Mouse (Mus musculus) megakaryocyte, adult 5-6 weeks (primary cell): Measurements from ENCODE around the gene Plppr1. TPM values are rescaled to one million over a fixed set of nuclear protein-coding genes. Genes with fewer than 3 reads are reported as not detected.

Experiments
- ATAC-seq: 2 replicates; pipeline ENCODE4 v1.8.0; 2016; ENCODE audit warnings: mild to moderate bottlenecking, inconsistent platforms; ENCODE audit not compliant: poor library complexity, severe bottlenecking
- total RNA-seq, 2 experiments: library from RNA; stranded (forward) in 1 of 2; stranded (reverse) in 1 of 2; fragments of 153-499, 151-499 nt in 1 of 2; fragments of 221-1000, 200-1000 nt in 1 of 2; gene quantifications; 2 replicates each; pipeline versions ENCODE4 v1.2.3 to v1.2.4; 2015 to 2017

Gene Plppr1
- total RNA-seq, 2 experiments from 2014 or later: not detected

DNA sequence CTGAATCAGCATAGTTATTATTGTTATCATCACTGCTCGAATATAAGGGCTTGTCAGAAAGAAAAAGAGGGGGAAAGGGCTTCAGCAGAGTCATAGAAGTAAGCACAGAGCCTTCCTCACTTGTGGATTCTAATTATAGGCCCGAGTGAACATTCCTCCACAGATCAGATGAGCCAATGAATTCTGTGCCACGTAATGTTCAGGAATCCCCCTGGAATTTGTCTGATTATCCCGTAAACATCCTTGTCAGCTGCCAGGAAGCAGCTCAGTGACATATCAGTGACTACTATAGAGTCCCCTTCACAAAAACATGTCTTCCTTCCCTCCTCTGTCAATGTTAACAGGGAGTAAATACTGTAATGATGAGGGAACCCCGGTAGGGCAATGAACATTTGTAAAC is 50.9 kb downstream of the Plppr1 start:
- no peak for ATAC-seq

DNA sequence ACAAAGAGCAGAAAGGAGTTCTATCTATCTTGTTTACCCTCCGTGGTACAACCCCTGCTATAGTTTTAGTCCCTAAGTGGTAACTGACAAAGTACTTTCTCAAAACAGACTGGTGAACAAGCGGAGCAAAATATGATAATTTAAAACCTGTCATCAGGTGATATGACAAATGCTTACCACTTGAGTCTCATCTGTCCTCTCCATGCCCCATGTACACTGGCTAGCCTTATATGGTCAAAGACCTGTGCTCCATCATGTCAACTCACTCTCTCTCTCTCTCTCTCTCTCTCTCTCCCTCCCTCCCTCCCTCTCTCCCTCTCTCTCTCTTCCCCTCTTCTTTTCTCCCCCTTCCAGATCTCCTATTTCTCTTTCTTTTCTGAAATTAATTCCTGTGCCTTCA is 59.8 kb downstream of the Plppr1 start:
- no peak for ATAC-seq

DNA sequence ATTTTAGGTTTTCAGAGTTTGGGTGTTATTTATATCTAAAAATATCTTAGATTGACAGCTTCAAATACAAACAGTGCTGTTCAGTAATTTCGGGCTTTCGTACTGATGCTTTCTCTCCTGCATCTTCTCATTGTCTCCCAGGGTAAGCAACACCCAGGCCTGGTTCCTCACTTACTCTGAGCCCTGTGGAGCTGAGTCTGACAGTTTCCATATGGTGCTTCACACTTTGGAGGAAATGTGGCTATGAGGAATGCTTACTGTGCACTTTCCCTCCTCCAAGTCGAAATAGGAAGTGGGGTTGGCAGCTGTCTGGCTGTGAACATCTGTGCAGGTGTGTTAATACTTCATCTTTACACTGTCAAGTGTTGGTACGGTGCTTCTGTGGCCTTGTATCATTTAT is 85.7 kb downstream of the Plppr1 start:
- ATAC-seq: no peak

DNA sequence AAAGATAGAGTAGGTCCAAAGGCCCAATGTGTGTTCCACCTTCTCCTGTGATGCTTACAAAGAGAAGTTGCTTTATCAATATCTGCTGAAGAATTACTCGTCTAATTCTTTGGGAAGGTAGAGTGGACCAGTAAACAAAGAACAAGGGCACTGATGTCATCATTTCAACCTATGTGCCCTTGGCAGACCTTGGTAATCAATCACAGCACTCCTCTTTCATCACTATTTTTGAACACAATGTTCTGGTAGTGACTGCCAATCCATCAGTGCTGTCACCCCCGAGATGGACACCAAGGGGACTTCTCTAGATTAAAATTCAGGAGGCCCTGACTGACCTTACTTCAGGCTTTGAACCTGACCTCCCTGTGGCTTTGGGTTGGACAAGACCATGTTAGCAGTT is 89.7 kb downstream of the Plppr1 start:
- ATAC-seq: no peak

DNA sequence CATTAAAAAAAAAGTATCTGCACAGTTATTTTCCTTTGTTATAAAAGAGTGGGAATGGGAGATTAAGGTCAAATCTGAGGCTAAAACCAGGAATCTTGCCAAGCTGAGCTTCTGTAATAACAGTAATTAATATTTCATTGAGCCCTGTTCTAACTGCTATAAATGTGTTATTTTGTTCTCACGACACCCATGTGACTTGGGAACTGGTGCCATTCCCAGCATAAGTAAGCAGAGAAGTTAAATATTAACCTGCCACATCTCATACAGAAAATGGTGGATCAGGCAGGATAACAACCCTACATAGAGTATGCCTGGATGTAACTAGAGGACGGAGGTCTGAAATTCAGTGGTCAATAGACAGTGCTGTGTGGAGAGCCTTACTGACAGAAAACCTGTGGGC is 90.2 kb downstream of the Plppr1 start:
- no peak for ATAC-seq

DNA sequence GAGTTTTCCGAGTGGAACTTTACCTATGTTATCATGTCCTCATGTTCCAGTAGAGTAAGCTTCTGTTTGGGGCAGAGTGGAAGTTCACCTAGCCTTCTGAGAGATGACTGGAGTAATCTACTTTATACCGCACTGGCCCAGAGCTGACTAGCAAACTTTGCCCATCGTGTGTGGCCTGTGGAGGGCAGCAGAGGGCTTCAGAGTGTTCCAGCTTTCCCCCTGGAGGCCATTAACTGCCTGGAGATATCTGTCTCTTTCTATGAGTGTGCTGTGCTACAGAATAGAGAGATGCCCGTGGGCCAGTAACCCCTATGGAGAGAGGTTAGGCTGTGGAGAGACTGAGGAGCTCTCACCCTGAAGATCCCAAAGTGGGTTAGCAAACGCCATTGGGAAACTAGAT is 94.8 kb downstream of the Plppr1 start:
- ATAC-seq: peak; percentile 40; the same call in 1 of the 2 replicates

DNA sequence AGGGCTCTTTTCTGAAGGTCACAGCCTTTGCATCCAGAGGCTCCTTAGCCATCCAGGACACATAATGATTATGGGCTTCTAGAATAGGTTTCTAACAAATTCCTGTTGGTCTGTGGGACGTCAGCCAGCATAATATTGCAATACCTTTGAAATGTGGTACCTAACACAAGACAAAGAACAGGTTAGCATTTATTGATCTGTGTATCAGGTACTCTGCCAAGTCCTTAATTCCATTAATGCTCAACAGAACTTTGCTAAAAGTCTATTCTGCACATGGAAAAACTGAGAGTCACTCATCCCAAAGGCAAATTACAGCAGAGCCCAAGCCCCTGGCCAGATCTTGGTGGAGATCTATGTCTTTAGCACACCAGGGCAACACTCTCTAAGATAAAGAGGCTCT is 97.7 kb downstream of the Plppr1 start:
- ATAC-seq: no peak

DNA sequence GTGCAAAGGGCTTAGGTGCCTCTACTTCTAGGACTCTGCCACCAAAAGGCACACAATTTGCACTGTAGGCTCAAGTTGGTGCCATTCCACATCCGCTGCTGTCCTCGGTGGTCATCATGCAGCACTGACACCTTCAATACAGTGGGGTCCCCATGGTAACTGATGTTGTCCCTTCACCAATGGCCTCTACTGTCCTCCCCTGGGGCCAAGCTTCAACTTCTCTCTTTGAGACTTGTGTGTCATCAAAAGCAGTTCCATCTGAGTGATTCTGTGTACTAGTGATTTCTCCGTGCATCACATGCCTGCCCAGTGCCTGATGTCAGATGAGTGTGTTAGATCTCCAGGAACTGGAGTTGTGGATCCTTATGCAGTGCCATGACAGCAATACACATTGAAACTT is 104.2 kb downstream of the Plppr1 start:
- no peak for ATAC-seq

DNA sequence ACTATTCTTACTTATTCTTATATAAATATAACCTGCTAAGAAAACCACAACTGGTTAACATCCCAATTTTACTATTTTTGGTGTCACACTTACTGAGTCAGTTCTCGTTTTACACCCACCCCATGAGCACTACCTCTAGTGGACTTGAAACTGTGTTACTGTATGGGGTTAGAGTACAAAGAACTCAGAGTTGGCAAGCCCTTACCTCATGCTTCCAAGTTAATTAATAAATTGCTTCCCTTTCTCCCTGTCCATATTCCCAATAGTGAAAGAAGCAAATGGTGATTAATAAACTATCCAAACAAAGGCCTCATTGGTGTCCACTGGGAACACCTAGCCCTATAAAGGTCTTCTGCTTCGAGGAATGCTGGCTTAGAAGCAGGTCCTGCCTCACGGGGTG is 107.3 kb downstream of the Plppr1 start:
- ATAC-seq: no peak

DNA sequence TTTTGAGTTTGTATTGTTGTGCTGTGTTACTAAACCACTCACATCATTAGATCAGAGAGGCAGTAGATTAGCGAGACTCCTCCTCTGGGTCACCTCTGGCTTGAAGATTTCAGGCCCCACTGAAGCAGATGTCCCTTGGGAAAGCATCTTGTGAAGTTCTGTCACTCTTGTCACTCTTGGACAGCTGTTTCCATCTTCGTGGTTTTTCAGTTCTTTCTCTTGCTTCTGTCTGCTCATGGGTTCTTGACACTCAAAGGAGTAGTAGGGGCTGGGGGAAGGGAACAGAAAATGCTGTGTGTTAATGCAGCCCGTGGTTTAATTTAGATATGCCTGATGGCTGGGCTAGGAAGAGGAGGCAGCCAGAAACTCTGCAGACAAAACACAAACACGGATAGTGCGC is 108.0 kb downstream of the Plppr1 start:
- no peak for ATAC-seq

DNA sequence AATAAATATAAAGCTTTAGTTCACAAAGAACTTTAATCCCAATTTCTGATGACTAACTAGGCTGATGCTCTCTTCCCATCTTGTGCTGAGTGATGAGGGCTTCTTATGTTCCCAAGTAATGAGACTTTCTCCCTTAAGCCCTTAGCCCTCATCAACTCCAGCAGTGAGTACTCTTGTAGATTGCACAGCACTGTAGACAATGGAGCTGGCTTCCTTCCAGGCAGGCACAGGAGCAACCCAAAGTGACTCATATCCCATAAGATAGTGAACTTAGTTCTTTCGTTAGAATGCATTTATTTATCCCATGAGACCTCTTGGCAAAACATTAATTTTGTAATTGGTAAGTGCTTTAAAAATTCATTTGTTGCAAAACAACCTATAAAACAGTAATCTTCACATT is 110.4 kb downstream of the Plppr1 start:
- no peak for ATAC-seq

DNA sequence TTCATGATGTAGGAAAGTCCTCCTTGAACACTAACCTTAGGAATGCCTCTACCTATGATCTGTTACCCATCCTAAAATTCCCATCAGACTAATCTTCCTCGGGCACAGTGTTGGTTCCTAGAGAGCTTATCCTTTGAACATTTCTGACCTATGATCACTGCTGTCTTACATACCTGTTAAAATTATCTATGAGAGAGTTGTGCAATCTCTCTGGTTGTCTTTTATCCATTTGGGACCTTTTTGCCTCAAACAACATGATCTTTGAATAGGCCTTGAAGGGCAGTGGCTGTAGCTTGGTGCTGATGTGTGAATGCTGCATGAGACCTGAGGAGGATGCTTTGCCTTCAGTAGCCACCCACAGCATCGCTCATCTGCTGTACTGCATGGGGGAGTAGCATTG is 119.0 kb downstream of the Plppr1 start:
- ATAC-seq: no peak

DNA sequence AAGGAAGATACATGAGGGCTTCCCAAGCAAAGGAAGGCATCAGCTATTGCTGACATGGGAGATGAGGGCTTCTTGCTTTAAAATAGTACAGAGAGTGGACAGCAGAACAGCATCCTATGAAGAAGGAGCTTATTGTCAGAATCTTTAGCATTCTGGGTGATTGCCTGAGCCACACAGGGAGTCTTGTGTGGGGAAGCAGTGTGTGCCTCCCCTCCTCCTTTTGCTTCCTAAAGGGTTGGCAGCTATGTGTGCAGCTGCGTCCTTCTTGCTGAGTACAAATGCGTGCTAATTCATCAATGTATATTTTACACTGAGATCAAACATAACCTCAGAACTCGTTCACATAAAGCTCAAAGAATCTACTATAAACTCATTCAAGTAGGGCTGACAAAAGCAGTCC is 119.8 kb downstream of the Plppr1 start:
- ATAC-seq: no peak

DNA sequence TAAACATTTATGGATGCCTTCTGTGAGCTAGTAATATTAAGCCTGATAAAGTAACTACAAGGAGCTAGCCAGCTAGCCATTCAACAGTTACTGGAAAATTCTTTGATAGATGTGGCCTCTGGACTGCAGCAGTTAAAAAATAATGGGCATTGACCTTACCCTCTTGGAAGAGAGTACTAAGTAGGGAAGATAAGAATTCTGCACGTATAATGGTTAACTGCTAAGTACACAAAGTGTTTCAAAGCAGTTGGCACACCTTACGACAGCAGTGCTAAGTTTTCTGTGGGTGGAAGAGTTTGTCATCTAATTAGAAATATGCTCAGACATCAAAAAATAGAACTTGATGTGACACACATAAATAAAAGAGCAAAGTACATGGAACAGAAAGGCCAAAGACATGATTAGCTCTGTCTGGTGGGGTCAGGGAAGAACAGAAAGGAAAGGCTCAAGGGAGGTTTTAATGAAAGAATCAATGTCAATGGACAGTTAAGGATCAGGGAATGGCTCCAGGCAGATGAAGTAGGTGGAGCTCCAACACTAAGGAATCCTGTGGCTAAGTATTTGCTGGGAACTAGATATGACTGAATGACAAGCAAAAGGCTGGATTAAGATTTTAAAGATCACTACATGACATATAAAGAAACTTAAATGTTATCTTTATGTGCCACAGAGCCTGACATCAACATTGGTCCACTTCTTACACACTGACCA is 120.6 kb downstream of the Plppr1 start:
- ATAC-seq: no peak

DNA sequence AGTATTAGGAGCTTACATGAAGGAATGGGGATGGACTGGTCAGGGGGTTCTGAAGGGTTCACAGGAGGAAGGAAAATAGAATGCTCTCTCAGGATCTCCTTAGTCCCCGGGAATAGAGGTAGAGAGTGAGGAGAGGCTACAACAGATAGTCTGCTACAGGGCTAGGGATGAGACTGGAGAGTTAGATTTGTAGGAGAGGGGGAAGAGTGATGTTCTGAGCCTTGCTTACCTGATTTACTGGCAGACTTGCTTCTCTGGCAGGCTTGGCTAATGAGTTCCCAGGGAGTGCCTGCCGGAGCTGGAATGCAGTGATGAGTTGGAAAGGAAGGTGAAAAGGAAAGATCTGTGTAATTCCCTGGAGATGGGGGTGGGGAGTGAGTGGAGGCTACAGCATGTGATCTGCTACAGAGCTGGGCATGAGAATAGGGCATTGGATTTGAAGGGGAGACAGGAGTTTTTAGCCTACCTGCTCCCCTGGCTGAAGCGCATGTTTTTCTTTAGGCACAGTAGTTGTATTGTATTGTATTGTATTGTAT is 131.0 kb downstream of the Plppr1 start:
- ATAC-seq: no peak

DNA sequence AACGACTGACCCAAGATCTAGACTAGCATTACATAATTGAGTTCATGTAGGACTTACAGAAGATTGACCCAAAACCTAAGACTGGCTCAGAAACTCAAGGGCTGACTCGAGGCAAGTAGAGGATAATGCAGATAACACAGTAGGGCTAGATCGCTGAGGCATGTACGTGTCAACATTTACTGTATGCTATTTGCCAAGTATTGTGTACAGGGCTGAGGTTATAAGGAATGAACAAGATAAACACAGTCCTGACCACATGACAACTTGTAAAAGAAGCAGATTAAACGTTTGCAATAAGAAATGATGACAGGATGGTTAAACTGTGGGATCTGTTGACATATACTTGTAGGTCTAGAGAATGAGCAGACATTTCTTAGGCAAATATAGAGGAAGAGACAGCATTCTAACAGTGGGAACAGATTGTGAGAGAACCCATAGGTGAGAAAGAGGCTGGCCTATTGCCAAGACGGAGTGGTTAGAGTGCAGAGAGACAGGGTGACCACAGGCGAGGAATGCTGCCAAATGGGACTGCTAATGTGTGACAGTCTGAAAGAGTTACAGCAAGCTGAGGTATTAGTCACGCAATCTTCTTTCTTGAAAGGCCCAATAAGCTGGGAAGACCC is 138.2 kb downstream of the Plppr1 start:
- ATAC-seq: no peak

DNA sequence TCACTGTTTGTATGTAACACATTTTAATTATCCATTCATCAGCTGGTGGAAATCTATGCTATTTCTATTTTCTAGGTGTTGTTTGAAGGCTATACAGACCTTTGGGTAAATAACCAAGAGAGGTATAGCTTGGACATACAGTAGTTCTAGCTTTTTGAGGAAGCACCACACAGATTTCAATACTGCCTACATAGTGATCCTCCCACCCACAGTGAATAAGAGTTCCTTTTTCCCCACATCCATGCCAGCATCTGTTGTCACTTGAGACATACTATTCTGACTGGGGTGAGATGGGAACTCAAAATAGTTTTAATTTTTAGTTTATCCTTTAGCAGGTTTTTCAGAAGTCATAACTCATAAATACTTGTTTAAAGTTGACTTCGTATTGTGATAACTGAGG is 151.4 kb downstream of the Plppr1 start:
- ATAC-seq: no peak

DNA sequence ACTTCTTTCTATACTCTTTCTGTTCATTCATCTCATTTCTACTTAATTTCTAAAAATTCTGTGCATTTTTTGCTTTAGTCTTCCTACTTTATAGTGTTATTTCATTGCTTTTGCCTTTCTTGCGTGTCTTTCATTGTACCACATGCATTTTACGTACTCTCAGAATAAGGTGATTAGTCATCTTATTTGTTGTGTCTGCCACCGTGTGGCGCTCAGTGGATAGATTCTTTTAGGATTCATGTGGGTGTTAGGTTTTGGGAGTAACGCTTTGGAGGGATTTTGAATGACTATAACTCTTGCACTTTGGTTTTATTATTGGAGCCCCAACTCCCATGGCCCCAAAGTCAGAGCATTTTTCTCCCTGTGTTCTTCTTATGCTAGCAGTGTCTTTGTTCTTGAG is 152.5 kb downstream of the Plppr1 start:
- no peak for ATAC-seq

DNA sequence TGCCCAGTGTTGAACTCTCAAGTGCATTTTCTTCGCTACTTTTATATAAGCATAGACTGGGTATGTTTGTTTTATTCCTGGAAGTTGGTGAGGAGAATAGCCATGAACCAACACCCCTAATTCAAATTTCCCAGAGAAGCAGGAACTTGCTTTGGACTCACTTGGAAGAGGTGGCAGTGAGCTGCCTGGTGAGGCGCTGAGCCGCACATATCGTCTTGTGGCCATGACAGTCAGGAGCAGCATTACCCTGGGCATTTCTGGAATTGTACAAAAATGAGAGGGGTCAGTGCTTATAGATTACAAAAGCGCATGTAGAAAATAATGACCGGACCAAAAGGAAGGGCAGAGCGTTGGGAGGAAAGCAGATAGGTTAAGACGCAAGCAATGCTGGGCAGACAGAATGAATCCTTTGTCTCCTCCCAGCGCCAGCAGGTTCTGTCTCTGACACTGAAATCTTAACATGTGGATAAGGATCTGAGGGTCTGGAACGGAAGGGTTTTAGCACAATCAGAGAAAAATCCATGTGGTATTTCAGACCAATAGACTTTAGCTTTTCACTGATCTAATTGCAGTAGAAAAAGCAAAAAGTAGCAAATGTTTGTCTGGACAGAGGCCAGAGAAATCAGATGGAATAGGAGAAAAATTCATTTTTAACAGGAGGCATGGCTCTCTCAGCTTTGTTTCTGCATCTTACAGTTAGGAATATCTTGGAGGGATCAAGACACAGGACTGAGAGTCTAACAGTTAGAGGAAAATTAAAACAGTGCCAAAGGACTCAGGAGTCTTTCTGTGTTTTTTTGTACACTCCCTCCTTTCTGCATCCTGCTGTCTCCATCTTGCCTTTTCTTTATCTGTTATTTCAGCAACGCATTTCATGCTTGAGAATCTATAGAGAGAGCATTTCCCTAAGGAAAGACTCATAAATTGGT is 153.8 kb downstream of the Plppr1 start:
- ATAC-seq: no peak

DNA sequence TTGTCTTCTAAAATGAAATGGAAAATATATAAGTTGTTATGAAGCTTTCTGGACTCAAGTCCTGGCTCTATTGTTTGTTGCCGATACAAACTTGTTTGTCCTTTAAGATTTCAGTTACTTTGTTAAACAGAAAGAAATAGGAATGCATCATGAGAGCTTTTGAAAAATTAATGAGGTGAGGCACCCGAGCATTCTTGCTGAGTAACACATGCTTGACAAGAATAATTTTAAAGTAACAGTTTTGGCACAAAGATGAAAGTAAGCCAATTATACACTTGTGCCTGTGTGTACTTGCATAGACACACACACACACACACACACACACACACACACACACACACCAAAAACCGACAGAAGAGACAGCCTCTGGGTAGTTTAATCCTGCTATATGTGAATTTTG is 155.3 kb downstream of the Plppr1 start:
- ATAC-seq: no peak

DNA sequence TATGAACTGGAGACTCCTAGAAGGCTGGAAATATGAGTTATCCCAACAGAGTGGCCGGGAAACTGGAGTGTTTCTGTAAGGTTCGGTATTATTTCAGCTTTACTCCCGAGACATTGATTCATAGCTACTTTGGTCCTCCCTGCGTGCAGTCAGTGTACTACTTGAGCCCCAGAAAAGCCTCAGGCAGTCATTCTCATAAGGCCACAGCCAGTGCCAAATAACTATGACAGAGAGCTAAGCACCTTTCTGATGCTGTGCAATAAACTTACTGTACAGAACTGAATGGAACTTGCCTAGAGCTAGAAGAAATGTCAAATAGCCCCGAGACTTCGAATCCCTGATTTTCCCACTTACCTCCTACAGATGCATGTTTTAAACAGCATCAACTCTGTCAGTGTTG is 164.4 kb downstream of the Plppr1 start:
- ATAC-seq: no peak

DNA sequence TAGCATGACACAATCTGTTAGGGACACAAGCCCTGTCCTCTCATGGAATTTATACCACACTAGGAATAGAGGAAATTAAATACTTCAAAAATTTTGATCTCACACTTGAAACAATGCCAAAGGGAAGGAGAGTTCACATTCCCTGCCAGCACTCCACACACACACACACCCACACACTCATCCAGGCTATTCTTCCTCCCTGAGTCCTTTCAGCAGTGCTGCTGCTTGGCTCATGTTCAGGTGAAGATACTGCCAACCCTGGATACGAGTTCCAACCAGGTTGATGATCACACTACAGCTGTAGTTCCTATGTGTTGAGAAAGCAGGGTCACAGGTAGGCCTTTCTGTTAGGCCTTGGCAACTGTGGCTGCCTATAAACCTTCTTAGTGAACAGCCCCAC is 165.9 kb downstream of the Plppr1 start:
- no peak for ATAC-seq
